Mouse (Mus musculus) T-helper 17 cell (primary cell): ENCODE measurements around the gene Snx27.

Experiments
- in situ Hi-C, 2 experiments: fragments of 300-600 bp; cut with MboI, MseI; formaldehyde crosslinking; loops; 1 replicate in 1 of 2; 2 replicates in 1 of 2; pipeline ENCODE4 v1.15.1; 2025; ENCODE audit warnings: high pct_unique_total_duplicates in 2 of 2

The Snx27 gene

DNA sequence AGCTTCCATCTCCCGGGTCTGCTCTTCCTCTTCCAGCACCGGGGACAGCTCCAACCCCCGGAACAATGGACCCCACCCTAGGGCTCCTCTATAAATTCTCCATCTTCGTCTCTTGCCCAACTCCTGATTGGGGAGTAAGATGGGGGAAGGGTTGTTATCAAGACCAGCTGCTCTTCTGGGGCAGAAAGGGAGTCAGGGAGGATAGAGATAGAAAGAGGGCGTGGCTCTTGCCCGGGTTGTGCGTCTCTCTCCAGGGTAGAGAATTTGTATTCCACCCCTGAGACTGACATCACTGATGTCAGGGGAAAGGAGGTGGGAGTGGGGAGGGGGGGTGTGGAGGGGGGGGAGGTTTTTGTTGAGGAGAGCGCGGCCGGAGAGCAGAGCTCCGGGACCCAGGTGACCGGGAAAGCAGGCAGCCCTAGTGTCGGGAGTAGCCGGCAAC is 104.5 kb downstream of the Snx27 start, which contains the start of gene Celf3:
Gene Celf3 (plus strand): TSS at position 315 of the 442 bp plus-strand sequence.
- in situ Hi-C loops, result no loop called here

GRCm38 (mm10) chr3:94477444-94477843 is 105.1 kb downstream of the Snx27 start:
- in situ Hi-C loops, result no loop called here

DNA sequence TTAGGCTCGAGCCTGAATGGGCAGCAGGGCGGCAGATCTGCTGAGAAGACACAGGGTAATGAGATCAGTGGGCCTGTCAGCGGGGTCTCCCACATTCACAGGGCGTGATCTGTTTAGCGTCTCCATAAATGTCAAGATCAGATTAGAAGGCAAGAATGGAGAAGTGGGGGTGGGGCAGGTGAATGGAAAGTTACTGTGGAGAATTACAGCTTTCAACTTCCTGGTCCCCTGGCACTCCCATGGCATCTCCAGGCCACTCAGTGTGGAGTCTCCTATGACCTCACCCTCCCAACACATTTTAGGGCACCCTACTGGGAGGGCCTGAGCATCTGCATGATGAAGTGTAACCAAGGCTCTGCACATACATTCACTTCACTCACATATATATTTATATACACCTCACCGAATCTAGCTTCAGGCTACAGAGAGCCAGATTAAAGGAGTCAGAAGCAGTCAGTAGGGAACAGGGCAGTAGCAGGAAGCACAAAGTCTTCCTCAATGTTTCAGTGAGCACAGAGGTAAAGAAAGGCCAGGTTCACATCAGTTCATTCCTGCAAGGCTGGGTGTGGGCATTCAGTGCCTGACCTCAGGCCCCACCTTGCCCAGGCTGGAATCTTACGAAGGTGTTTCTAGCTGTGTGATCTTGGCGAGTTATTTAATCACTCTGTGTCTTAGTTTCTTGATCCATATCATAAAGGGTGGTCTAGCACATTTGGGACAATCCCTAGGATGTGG is 106.0 kb downstream of the Snx27 start:
- in situ Hi-C loops, result no loop called here

- in situ Hi-C loops, result no loop called here
Measured at GRCm38 (mm10) chr3:94473567-94474232, 108.8 kb downstream of the Snx27 start.

DNA sequence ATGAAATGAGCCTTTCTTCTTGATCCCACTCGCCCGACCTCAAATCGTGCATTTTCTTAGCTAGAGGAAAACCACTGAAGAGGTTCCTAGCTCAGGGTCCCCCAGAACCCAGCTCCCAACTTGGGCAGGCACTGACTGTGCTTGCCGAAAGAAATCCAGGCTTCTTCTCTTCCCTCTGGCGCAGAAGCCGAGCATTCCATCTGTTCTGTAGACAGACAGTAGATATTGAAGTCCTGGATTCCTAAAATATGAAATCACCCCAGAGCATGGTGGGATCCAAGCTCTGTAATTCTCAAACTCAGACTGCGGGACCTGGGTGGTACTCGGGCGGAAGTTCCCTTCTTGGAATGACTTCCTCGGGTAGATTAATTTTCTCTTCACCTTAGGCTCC is 109.4 kb downstream of the Snx27 start:
- in situ Hi-C loops, result no loop called here

- in situ Hi-C loops, result no loop called here
Measured at GRCm38 (mm10) chr3:94472447-94473114, 109.9 kb downstream of the Snx27 start.

DNA sequence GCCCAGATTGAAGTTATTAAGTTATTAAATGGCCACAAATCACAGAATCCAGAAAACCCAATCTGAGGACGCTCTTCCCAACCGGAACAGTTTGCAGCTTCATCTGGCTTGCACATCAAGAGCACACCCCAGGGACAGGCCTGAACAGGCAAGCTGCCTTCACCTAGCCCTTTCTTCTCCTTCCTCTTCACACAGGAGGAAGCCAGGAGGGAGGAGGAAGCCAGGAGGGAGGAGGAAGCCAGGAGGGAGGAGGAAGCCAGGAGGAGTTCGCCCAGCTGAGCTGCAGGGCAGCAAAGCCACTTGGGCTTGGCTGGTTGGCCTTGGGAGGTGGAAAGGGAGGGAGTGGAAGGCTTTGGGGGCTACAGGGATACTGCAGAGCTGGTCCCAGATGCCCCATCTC is 113.6 kb downstream of the Snx27 start:
- in situ Hi-C loops, result no loop called here

DNA sequence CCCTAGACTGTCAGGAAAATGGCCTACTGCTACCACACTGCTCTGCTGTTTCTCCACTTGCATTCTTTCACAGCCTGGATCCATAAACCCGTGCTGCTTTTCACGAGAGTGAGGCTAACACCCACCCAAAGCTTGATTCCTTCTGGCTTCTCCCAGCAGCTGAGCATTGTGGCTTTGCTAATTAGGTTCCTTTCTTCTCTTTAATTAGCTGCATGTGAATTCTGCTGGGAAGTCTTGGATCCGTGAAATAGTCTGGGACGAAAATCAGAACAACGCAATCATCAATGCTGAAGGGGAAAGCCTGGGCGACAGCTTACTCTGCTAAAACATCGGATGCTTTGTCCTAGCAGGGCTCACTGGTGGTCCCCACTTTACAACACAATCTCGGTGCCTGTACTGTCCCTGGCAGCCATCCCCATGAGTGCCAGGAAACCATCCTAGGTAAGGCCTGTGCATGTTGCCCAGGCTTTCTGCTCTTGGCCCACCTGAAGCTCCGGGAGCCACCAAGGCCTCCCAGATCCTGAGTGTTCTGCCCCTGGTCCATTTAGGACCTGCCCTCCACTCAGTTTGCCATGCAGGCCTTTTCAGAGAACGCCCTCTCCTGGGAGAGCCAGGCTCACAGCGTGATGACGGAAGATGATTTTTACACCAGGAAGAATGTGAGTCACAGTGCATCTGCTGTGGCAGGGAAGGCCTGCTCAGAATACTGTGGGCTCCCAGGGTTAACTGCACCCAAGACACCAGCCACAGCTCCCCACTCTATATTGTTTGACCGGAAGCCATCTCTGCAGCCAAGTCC is 116.7 kb downstream of the Snx27 start:
- in situ Hi-C loops, result no loop called here

DNA sequence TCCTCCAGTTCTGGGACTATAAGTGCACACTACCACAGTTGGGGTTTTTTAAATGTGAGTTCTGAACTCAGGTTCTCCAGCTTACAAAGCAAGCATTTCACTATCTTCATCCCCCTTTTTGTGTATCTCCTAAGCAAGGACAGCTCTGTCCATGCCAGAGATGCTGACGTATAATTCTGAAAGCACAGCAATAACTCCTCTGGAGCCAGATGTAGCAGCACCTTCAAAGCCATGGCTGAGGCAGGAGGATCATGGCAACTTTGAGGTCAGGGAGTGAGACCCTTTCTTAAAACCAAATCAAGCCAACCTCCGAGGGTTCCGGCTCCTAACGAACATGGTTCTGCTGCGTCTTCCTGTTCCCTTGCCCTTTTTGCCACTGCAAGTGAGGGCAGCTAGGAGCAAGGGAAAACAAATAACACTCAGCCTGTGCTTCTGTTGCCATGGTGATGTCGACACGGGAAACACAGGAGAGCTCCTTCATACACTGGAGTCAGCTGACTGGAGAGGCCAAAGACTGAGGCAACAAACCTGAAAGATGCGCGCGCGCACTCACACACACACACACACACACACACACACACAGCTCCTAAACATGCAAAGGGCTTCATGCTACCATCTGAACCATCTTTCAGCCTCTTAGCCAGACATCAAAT is 118.5 kb downstream of the Snx27 start:
- in situ Hi-C loops, result no loop called here

DNA sequence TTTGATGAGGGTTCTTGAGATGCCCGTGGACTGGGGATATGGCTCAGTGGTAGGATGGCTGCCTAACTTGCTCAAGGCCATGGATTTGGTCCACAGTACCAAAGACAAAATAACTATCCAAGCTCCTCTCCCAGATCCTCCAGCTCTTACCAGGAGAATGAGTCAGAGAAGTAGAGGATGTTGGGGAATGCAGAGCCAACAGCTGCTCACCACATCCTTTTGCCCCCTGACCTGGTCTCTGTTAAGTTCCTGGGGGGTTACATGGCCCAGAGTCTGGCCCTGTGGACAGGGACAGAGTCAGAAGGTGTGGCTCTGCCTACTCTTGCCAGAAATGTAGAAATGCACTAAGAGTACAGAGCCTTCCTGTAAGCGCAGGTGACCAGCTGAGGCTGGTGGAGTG is 122.7 kb downstream of the Snx27 start:
- in situ Hi-C loops, result loop anchor here (5.0 to 10.0 kb wide), 2 partner anchors 135 to 142 kb away; no protein-coding TSS in a partner anchor

- in situ Hi-C loops, result loop anchor here (5.0 to 10.0 kb wide), 2 partner anchors 138 to 145 kb away; no protein-coding TSS in a partner anchor
Measured at GRCm38 (mm10) chr3:94457055-94457454, 125.5 kb downstream of the Snx27 start.

DNA sequence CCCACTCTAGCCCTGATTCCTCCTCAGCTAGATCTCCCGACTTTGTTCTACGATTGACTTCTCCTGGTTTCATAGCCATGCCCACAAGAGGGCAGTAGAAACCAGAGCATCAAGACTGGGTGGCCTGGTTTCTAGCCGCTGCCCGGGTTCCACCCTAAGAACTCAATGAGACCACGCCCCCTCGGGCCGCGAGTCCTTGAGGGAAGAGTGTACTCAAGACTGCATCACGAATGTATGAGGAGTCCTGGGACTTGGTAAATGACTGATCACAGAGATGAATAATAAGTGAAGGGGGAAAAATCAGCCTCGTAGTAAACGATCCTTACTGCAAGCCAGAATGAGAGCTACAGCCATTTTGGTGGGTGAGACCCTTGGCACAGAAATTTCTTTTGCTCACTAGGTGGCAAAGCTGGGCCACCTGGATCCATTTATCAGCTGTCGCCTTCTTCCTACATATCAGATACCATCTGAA is 126.0 kb downstream of the Snx27 start:
- in situ Hi-C loops, result loop anchor here (5.0 to 10.0 kb wide), 2 partner anchors 138 to 146 kb away; no protein-coding TSS in a partner anchor

GRCm38 (mm10) chr3:94449377-94449776 is 133.1 kb downstream of the Snx27 start:
- in situ Hi-C loops, result no loop called here
